19 mouse cellular contexts compared by ENCODE assay signal in the genomic region with DNA sequence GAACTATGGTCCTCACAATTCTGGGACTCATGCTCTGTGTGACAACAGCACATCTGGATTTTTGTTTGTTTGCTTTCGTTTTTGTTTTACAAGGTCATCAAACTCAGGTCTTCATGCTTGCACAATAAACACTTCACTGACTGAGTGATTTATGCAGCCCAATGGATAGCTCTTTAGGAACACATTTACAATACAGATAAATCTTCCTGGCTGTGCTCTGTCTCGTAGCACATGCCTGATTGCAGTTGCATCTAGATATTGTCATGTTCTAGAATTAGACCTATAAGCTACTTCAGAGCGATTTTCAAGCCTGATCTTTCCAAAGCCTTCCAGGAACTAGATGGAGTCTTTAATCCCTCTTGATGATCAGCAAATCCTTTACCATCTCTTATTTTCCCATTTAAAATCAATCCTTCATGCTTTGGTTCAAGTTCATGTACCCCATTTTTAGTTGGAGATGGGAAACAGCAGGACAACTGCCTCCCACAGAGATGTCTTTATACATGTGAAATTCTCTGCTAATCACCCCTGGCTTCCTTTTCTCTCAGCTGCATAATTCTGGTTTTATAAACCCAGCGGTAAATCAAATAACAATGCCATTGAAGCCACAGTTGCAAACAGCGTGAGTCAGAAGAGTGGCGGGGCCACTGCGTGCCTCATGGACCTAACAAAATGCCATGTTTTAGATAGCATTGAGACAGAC. TPM values are rescaled to one million over a fixed set of nuclear protein-coding genes. Genes with fewer than 3 reads are reported as not detected.
DNase-seq lines count a peak whose midpoint lies in the region; ATAC-seq and TF ChIP-seq lines count a peak whose summit lies in the region.
"Had no signal": no experiment of that assay in that cellular context is flagged by ENCODE, and none has a peak within 500 bp of the region (broad histone marks: within the 10 kb centered on the region; RNA-seq: fewer than 3 reads in every experiment).

No protein-coding gene starts in this region.

- H3K36me3 ChIP-seq in limb, embryonic 14.5 days (ENCODE audit: control insufficient read depth, insufficient read depth, low read length): no peaks in the 10 kb centered on the region
- no peaks in the 10 kb centered on the region for H3K36me3 ChIP-seq in limb, embryonic 10.5 days
- no peaks in the 10 kb centered on the region for H3K36me3 ChIP-seq in hindbrain, embryonic 13.5 days
- no peaks in the 10 kb centered on the region for H3K36me3 ChIP-seq in neural tube, embryonic 12.5 days
- no peaks in the 10 kb centered on the region for H3K36me3 ChIP-seq in intestine, postnatal 0 days (ENCODE audit: control insufficient read depth, insufficient read depth)
- H3K36me3 ChIP-seq: liver, embryonic 15.5 days had no signal

- H3K4me2 ChIP-seq in limb, embryonic 14.5 days (replicated peaks; ENCODE audit: low read depth, low read length, severe bottlenecking): no peak overlapping the region
- H3K4me2 ChIP-seq in hindbrain, embryonic 13.5 days: peak overlapping the region; percentile 1; the same call in 1 of the 2 replicates
- H3K4me2 ChIP-seq in neural tube, embryonic 12.5 days (replicated peaks): peak overlapping the region; percentile 21; the same call in 1 of the 2 replicates
- H3K4me2 ChIP-seq in intestine, postnatal 0 days (replicated peaks; ENCODE audit: low read depth): no peak overlapping the region
- H3K4me2 ChIP-seq: liver, embryonic 15.5 days had no signal

- no peak overlapping the region for H3K9ac ChIP-seq in limb, embryonic 14.5 days (ENCODE audit: low read depth, low read length, severe bottlenecking)
- no peak overlapping the region for H3K9ac ChIP-seq in hindbrain, embryonic 13.5 days
- H3K9ac ChIP-seq in neural tube, embryonic 12.5 days: no peak overlapping the region
- no peak overlapping the region for H3K9ac ChIP-seq in intestine, postnatal 0 days (ENCODE audit: low read depth, low read length)
- H3K9ac ChIP-seq: liver, embryonic 15.5 days had no signal

- WGBS in limb, embryonic 14.5 days: 12% methylated on average over 7 of the region's 7 CpGs
- 22% methylated on average over 7 of the region's 7 CpGs for WGBS in limb, embryonic 10.5 days
- 10% methylated on average over 7 of the region's 7 CpGs for WGBS in hindbrain, embryonic 13.5 days
- WGBS in neural tube, embryonic 12.5 days: 5% methylated on average over 7 of the region's 7 CpGs
- 28% methylated on average over 7 of the region's 7 CpGs for WGBS in intestine, postnatal 0 days

- no peaks in the 10 kb centered on the region for H3K27me3 ChIP-seq in limb, embryonic 14.5 days (ENCODE audit: control insufficient read depth, insufficient read depth, low read length)
- H3K27me3 ChIP-seq in limb, embryonic 10.5 days (ENCODE audit: low read depth, poor library complexity, severe bottlenecking): no peaks in the 10 kb centered on the region
- peaks cover 19% of the 10 kb centered on the region for H3K27me3 ChIP-seq in hindbrain, embryonic 13.5 days
- no peaks in the 10 kb centered on the region for H3K27me3 ChIP-seq in neural tube, embryonic 12.5 days (replicated peaks)
- H3K27me3 ChIP-seq in intestine, postnatal 0 days (replicated peaks; ENCODE audit: control insufficient read depth, insufficient read depth, low read length): no peaks in the 10 kb centered on the region
- H3K27me3 ChIP-seq: liver, embryonic 15.5 days had no signal

- TF ChIP-seq CTCF in intestine, postnatal 0 days (IDR thresholded peaks at IDR 0.05; ENCODE audit: low read depth): no peak

- DNase-seq in limb, embryonic 14.5 days (ENCODE audit: low spot score): no peak
- DNase-seq in limb, embryonic 10.5 days (ENCODE audit: low spot score): no peak
- peak; percentile 13 for DNase-seq in adrenal gland, postnatal 14 days
- DNase-seq in kidney, postnatal 10 days: no peak
- DNase-seq: cerebellum, postnatal 10 days; heart, adult 2 months; kidney, adult 8-10 months; left cerebral cortex, postnatal 4 days; lung, postnatal 4 days; right cerebral cortex, adult 18-20 months had no signal

- no peaks in the 10 kb centered on the region for H3K9me3 ChIP-seq in limb, embryonic 14.5 days (ENCODE audit: control insufficient read depth, low read length)
- no peaks in the 10 kb centered on the region for H3K9me3 ChIP-seq in limb, embryonic 10.5 days (replicated peaks)
- no peaks in the 10 kb centered on the region for H3K9me3 ChIP-seq in hindbrain, embryonic 13.5 days
- H3K9me3 ChIP-seq in neural tube, embryonic 12.5 days: no peaks in the 10 kb centered on the region
- H3K9me3 ChIP-seq in intestine, postnatal 0 days (ENCODE audit: control insufficient read depth): no peaks in the 10 kb centered on the region
- H3K9me3 ChIP-seq: liver, embryonic 15.5 days had no signal

- 0 out of 2 replicates have a peak, but pooled peaks have one; percentile 44 for ATAC-seq in limb, embryonic 14.5 days (ENCODE audit: low FRiP score, low read depth)
- ATAC-seq in hindbrain, embryonic 13.5 days (ENCODE audit: low FRiP score): no peak
- ATAC-seq in neural tube, embryonic 12.5 days (ENCODE audit: low FRiP score, low read depth): peak; percentile 85
- ATAC-seq in granulocyte monocyte progenitor cell, adult 5-6 weeks (replicated peaks; ENCODE audit: poor library complexity, severe bottlenecking): no peak
- ATAC-seq in intestine, postnatal 0 days: no peak
- ATAC-seq: CD4-positive, CD25-positive, alpha-beta regulatory T cell, adult 4 months had no signal

- H3K4me3 ChIP-seq in limb, embryonic 14.5 days (replicated peaks; ENCODE audit: low read length): no peak overlapping the region
- H3K4me3 ChIP-seq in limb, embryonic 10.5 days: no peak overlapping the region
- no peak overlapping the region for H3K4me3 ChIP-seq in hindbrain, embryonic 13.5 days
- H3K4me3 ChIP-seq in neural tube, embryonic 12.5 days: no peak overlapping the region
- no peak overlapping the region for H3K4me3 ChIP-seq in intestine, postnatal 0 days (ENCODE audit: low read depth, low read length)
- H3K4me3 ChIP-seq: heart, adult 2 months; liver, embryonic 15.5 days had no signal

- no peak overlapping the region for H3K27ac ChIP-seq in limb, embryonic 14.5 days (replicated peaks; ENCODE audit: low read depth, low read length)
- H3K27ac ChIP-seq in limb, embryonic 10.5 days: no peak overlapping the region
- no peak overlapping the region; the same call in 1 of the 2 replicates for H3K27ac ChIP-seq in hindbrain, embryonic 13.5 days
- no peak overlapping the region for H3K27ac ChIP-seq in neural tube, embryonic 12.5 days
- no peak overlapping the region for H3K27ac ChIP-seq in intestine, postnatal 0 days (ENCODE audit: low read depth, low read length)
- H3K27ac ChIP-seq: heart, adult 2 months; liver, embryonic 15.5 days had no signal

- TF ChIP-seq POLR2A in limb, embryonic 14.5 days (IDR thresholded peaks at IDR 0.05; ENCODE audit: borderline replicate concordance, extremely low read depth, insufficient read depth, insufficient read length): no peak

- no peaks in the 10 kb centered on the region for H3K4me1 ChIP-seq in limb, embryonic 14.5 days (ENCODE audit: control insufficient read depth, insufficient read depth, low read length)
- H3K4me1 ChIP-seq in limb, embryonic 10.5 days: peaks cover 10% of the 10 kb centered on the region
- H3K4me1 ChIP-seq in hindbrain, embryonic 13.5 days (replicated peaks): peaks cover 15% of the 10 kb centered on the region
- peaks cover 15% of the 10 kb centered on the region for H3K4me1 ChIP-seq in neural tube, embryonic 12.5 days
- no peaks in the 10 kb centered on the region for H3K4me1 ChIP-seq in intestine, postnatal 0 days (replicated peaks; ENCODE audit: control insufficient read depth, insufficient read depth, low read length)
- H3K4me1 ChIP-seq: liver, embryonic 15.5 days had no signal

RNA-seq across cellular contexts. Expression of a gene that starts 5.5 kb away (rescaled TPM):
- 0.10 and 0.23 TPM in 2 replicates for polyA plus RNA-seq in limb, embryonic 14.5 days (2012; rRNA removed)
- 0.19 TPM in 1 of 2 replicates, not detected in the other for polyA plus RNA-seq in limb, embryonic 14.5 days (2014; fragmentation: Nextera tagmentation; extraction: Ambion mirVana)
- not detected in 2 replicates for polyA plus RNA-seq in limb, embryonic 10.5 days (2016; fragmentation: Nextera tagmentation; extraction: Ambion mirVana)
- not detected in 2 replicates for total RNA-seq in adrenal gland, postnatal 14 days (2021)
- not detected in 2 replicates for polyA plus RNA-seq in hindbrain, embryonic 13.5 days (2015; fragmentation: Nextera tagmentation; extraction: Ambion mirVana)
- polyA plus RNA-seq in neural tube, embryonic 12.5 days (2016; fragmentation: Nextera tagmentation; extraction: Ambion mirVana): not detected in 2 replicates
- total RNA-seq in granulocyte monocyte progenitor cell, adult 5-6 weeks (2014; fragmentation: Nextera tagmentation): not detected in 2 replicates
- not detected in 2 replicates for total RNA-seq in granulocyte monocyte progenitor cell, adult 5-6 weeks (2017)
- polyA plus RNA-seq in intestine, postnatal 0 days (2015; fragmentation: Nextera tagmentation; extraction: Ambion mirVana): not detected in 2 replicates
- total RNA-seq: heart, adult 2 months; heart, postnatal 25 days; layer of hippocampus, postnatal 10 days; left cerebral cortex, postnatal 4 days; neutrophil, adult 5-6 weeks had no signal
- polyA plus RNA-seq: CD4-positive, CD25-positive, alpha-beta regulatory T cell, adult 4 months; heart, adult 2 months had no signal

RNA-seq across cellular contexts. Expression of a gene that starts 47.1 kb away (rescaled TPM):
- 2.7 and 2.8 TPM in 2 replicates for polyA plus RNA-seq in limb, embryonic 14.5 days (2012; rRNA removed)
- 3.8 and 4.7 TPM in 2 replicates for polyA plus RNA-seq in limb, embryonic 14.5 days (2014; fragmentation: Nextera tagmentation; extraction: Ambion mirVana)
- 1.4 and 1.9 TPM in 2 replicates for polyA plus RNA-seq in limb, embryonic 10.5 days (2016; fragmentation: Nextera tagmentation; extraction: Ambion mirVana)
- 1.7 and 2.1 TPM in 2 replicates for total RNA-seq in adrenal gland, postnatal 14 days (2021)
- 0.72 and 1.1 TPM in 2 replicates for polyA plus RNA-seq in hindbrain, embryonic 13.5 days (2015; fragmentation: Nextera tagmentation; extraction: Ambion mirVana)
- polyA plus RNA-seq in neural tube, embryonic 12.5 days (2016; fragmentation: Nextera tagmentation; extraction: Ambion mirVana): 2.5 and 3.3 TPM in 2 replicates
- not detected in 2 replicates for total RNA-seq in granulocyte monocyte progenitor cell, adult 5-6 weeks (2014; fragmentation: Nextera tagmentation)
- total RNA-seq in granulocyte monocyte progenitor cell, adult 5-6 weeks (2017): not detected in 2 replicates
- 3.3 and 4.2 TPM in 2 replicates for polyA plus RNA-seq in intestine, postnatal 0 days (2015; fragmentation: Nextera tagmentation; extraction: Ambion mirVana)

Comparison
In these comparisons a context has a peak if more than half of its experiments do, and no peak if none do; other contexts are left out.
1. ATAC-seq: peak in limb, embryonic 14.5 days (single experiment) and neural tube, embryonic 12.5 days (single experiment); none in hindbrain, embryonic 13.5 days (single experiment), granulocyte monocyte progenitor cell, adult 5-6 weeks (single experiment) and intestine, postnatal 0 days (single experiment).
2. H3K4me2 ChIP-seq: peak in hindbrain, embryonic 13.5 days (single experiment) and neural tube, embryonic 12.5 days (single experiment); none in limb, embryonic 14.5 days (single experiment) and intestine, postnatal 0 days (single experiment).